Mouse (Mus musculus) hindbrain, embryonic 13.5 days (tissue): Measurements from ENCODE around the gene Sec24c. TPM values are rescaled to one million over a fixed set of nuclear protein-coding genes. Genes with fewer than 3 reads are reported as not detected.
"Not testable (repeated sequence)": the region's sequence is repeated elsewhere in the genome, so short reads cannot be mapped to it uniquely, and the experiment has no call there.

ENCODE experiments used
- ATAC-seq: fragments of 200-750 bp; cut with Nextera tagmentation; 2 replicates; pipeline ENCODE4 v1.8.0; 2017; ENCODE audit warnings: moderate TSS enrichment; ENCODE audit not compliant: low FRiP score
- H3K27ac ChIP-seq: fragments of 300-500 bp; sonication (generic); 2 replicates; pipeline ENCODE4 v1.5.1; 2015; ENCODE audit warnings: inconsistent platforms, mild to moderate bottlenecking, moderate library complexity
- H3K27me3 ChIP-seq: fragments of 300-500 bp; sonication (generic); 2 replicates; pipeline ENCODE4 v1.6.1; 2015; ENCODE audit warnings: mild to moderate bottlenecking, inconsistent platforms
- H3K36me3 ChIP-seq: fragments of 300-500 bp; sonication (generic); 2 replicates; pipeline ENCODE4 v1.6.1; 2015; ENCODE audit warnings: mild to moderate bottlenecking, inconsistent platforms
- H3K4me1 ChIP-seq: fragments of 300-500 bp; sonication (generic); replicated peaks from 2 replicates; pipeline ENCODE4 v1.6.1; 2015; ENCODE audit warnings: inconsistent platforms
- H3K4me2 ChIP-seq: fragments of 300-500 bp; sonication (generic); 2 replicates; pipeline ENCODE4 v1.6.1; 2015; ENCODE audit warnings: inconsistent platforms, mild to moderate bottlenecking, moderate library complexity
- H3K4me3 ChIP-seq: fragments of 300-500 bp; sonication (generic); 2 replicates; pipeline ENCODE4 v1.5.1; 2015; ENCODE audit warnings: mild to moderate bottlenecking, inconsistent platforms
- H3K9ac ChIP-seq: fragments of 300-500 bp; sonication (generic); 2 replicates; pipeline ENCODE4 v1.6.1; 2015; ENCODE audit warnings: mild to moderate bottlenecking, inconsistent platforms
- H3K9me3 ChIP-seq: fragments of 300-500 bp; sonication (generic); 2 replicates; pipeline ENCODE4 v1.6.1; 2016; ENCODE audit warnings: inconsistent platforms
- WGBS: fragments of 180-500 bp; shearing (Covaris S2); methylation state at CpG from one replicate; pipeline ENCODE4 v1.1.7; 2015; 5-methylcytosine and 5-hydroxymethylcytosine counted together
- polyA plus RNA-seq: library from polyadenylated mRNA; unstranded; fragments of >200 nt; fragmentation: Nextera tagmentation; extraction: Ambion mirVana; gene quantifications from 2 replicates; pipeline ENCODE4 v1.2.1, GENCODE M21; 2015

The Sec24c gene
- polyA plus RNA-seq: 89.8 and 90.0 TPM in 2 replicates

- ATAC-seq: peak; percentile 95
- no peaks in the 10 kb centered on the region for H3K9me3 ChIP-seq
- H3K4me2 ChIP-seq: peak within 1 kb of the TSS; percentile 95
- peak within 1 kb of the TSS; percentile 89 for H3K4me3 ChIP-seq
- peaks cover 18% of the 10 kb centered on the region for H3K27me3 ChIP-seq
- peak within 1 kb of the TSS; percentile 91 for H3K9ac ChIP-seq
- H3K27ac ChIP-seq: peak within 1 kb of the TSS; percentile 86
- H3K4me1 ChIP-seq: peaks cover 22% of the 10 kb centered on the region
- H3K36me3 ChIP-seq: peaks cover 33% of the 10 kb centered on the region
- WGBS: under 1% methylated on average over 43 of the region's 43 CpGs
Observed at GRCm38 (mm10) chr14:20674064-20674833, at the start of gene Sec24c. TSS of gene Sec24c (plus strand) at chr14:20674308.

- WGBS: 86% methylated on average over 2 of the region's 2 CpGs
- Histone ChIP-seq H3K4me3 (no peak overlapping the region), H3K27ac (no peak overlapping the region), H3K4me1 (no peaks in the 10 kb centered on the region), H3K27me3 (no peaks in the 10 kb centered on the region), H3K9me3 (no peaks in the 10 kb centered on the region), H3K9ac (no peak overlapping the region), H3K36me3 (no peaks in the 10 kb centered on the region; the same call in 1 of the 2 replicates), H3K4me2 (no peak overlapping the region)
- ATAC-seq: no peak
Observed at GRCm38 (mm10) chr14:20626447-20626846, 47.7 kb upstream of the Sec24c start.

DNA sequence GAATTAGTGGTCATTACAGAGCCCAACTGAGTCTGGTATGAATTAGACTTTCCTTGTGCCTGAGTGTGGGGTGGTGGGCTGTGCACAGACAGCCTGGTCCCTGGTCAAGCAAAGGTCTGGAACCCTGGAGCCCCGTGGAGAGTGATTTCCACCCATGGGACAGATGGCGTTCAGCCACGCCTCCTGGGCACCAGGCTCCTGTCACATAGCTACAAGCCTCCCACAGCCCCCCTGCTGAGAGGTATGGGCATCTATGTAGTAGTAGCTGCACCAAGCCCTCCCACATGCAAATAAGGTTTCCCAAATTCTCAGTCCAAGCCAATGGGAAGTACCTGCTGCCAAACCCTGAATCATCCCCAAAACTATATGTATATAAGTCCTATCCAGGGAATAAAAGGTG is 47.1 kb upstream of the Sec24c start:
- Histone ChIP-seq H3K9me3 (no peaks in the 10 kb centered on the region), H3K36me3 (no peaks in the 10 kb centered on the region; the same call in 1 of the 2 replicates), H3K9ac (no peak overlapping the region), H3K27me3 (no peaks in the 10 kb centered on the region), H3K27ac (no peak overlapping the region), H3K4me2 (no peak overlapping the region), H3K4me3 (no peak overlapping the region), H3K4me1 (no peaks in the 10 kb centered on the region)
- no peak for ATAC-seq
- 83% methylated on average over 3 of the region's 3 CpGs for WGBS

DNA sequence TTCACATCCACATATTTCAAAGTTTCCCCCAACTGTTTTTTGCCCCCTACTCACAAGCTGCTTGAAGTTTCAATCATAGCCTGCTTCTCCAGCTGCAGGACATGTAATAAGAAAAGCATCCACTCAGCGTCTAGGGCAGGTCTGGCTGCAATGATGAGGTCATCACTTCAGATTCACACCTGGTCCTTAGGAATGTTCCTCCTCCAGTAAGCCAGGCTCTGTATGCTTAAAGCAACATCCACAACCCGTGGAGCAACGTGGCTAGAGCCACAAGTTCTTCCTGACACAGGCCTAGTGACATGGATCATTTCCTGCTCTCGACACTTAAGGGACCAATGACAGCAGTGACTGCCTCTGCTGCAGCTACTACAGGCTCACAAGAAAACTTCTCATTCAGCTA is 42.9 kb upstream of the Sec24c start:
- Histone ChIP-seq H3K4me2 (no peak overlapping the region), H3K9me3 (no peaks in the 10 kb centered on the region), H3K27ac (no peak overlapping the region), H3K4me1 (no peaks in the 10 kb centered on the region), H3K27me3 (no peaks in the 10 kb centered on the region), H3K4me3 (no peak overlapping the region), H3K9ac (no peak overlapping the region), H3K36me3 (no peaks in the 10 kb centered on the region; the same call in 1 of the 2 replicates)
- 73% methylated on average over 4 of the region's 4 CpGs for WGBS
- no peak for ATAC-seq

GRCm38 (mm10) chr14:20635546-20635945 is 38.6 kb upstream of the Sec24c start:
- no peak for ATAC-seq
- WGBS: 95% methylated on average over 2 of the region's 2 CpGs
- Histone ChIP-seq H3K27ac (no peak overlapping the region), H3K36me3 (no peaks in the 10 kb centered on the region), H3K4me3 (no peak overlapping the region), H3K27me3 (no peaks in the 10 kb centered on the region), H3K4me1 (peaks cover 6% of the 10 kb centered on the region), H3K9ac (no peak overlapping the region), H3K9me3 (no peaks in the 10 kb centered on the region), H3K4me2 (no peak overlapping the region)

DNA sequence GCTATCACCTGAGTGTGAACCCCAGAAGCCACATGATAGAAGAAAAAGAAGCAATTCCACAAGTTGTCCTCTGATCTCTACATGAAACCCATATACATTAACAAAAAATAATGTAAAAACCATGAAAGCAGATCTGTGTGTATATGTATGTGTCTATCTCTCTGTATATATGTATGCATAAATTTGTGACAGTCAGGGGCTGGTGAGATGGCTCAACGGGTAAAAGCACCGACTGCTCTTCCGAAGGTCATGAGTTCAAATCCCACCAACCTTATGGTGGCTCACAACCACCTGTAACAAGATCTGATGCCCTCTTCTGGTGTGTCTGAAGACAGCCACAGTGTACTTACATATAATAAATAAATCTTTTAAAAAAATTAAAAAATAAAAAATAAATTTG is 37.1 kb upstream of the Sec24c start:
- H3K4me1 ChIP-seq: peaks cover 12% of the 10 kb centered on the region
- not testable (repeated sequence) for ATAC-seq, H3K4me2 ChIP-seq, H3K27ac ChIP-seq, H3K36me3 ChIP-seq, H3K27me3 ChIP-seq, H3K9ac ChIP-seq, H3K4me3 ChIP-seq, H3K9me3 ChIP-seq
- WGBS: 94% methylated on average over 3 of the region's 3 CpGs

DNA sequence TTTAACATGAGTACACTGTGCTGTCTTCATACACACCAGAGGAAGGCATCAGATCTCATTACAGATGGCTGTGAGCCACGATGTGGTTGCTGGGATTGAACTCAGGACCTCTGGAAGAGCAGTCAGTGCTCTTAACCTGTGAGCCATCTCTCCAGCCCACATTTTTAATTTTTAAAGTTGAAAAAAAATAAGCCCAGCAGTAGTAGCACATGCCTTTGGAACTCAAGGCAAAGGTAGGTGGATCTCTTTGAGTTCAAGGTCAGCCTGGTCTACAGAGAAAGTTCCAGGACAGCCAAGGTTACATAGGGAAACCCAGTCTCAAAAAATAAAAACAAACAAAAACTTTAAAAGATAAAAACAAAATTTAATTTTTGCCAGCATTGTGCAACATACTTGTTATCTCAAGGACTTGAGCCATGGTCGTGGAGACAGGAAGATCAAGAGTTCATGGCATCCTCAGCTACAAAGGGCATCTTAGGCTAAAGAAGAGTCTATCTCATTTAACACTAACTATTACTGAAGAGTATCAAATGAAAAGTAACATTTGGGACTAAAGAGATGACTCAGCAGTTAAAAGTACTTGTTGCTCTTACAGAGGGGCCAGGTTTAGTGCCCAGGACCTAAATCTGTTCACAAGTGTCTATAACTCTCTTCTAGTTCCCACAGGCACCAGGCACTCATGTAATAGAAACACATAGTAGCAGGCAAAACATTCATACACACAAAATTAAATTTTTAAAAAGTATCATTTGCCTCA is 36.1 kb upstream of the Sec24c start:
- Histone ChIP-seq H3K27ac (no peak overlapping the region), H3K9ac (no peak overlapping the region), H3K9me3 (no peaks in the 10 kb centered on the region), H3K4me1 (peaks cover 14% of the 10 kb centered on the region), H3K4me2 (no peak overlapping the region), H3K27me3 (no peaks in the 10 kb centered on the region), H3K4me3 (no peak overlapping the region), H3K36me3 (no peaks in the 10 kb centered on the region)
- no peak for ATAC-seq
- WGBS: 94% methylated on average over 2 of the region's 2 CpGs

GRCm38 (mm10) chr14:20638702-20639101 is 35.4 kb upstream of the Sec24c start:
- 91% methylated on average over 6 of the region's 6 CpGs for WGBS
- Histone ChIP-seq H3K9me3 (no peaks in the 10 kb centered on the region), H3K27me3 (no peaks in the 10 kb centered on the region), H3K4me1 (peaks cover 14% of the 10 kb centered on the region), H3K4me3 (no peak overlapping the region), H3K36me3 (no peaks in the 10 kb centered on the region), H3K4me2 (no peak overlapping the region), H3K9ac (no peak overlapping the region), H3K27ac (no peak overlapping the region)
- no peak for ATAC-seq

DNA sequence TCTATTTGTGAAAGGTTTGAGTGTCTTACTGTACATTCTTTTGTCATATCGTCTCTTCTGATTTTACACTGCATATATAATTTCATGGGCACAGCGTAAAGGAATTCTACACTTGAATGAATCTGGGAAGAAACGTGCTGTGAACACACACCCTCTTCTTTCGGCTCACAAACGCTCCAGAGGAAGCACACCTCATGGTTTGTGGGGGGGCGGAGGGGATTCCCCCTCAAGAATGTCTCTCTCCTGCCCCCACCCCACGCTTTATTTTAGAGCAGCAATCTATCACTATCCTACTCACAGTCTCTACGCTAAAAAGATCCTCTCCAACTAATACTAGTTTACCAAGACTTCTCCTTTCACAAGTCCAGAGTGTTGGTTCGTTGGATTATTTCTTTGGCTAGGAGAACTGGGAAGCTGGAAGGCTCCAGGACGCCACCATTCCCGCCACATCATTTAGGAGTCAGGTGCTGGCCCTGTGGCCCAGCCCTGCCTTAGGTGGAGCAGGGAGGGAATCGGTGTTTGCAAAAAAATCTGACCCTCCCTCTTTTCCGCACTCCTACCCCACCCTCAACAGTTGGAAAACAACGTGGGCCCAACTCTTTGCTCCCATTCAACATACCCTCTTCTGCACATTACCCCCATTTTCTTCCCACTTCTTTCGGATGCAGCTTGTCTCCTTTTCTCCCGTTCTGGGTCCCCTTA is 34.0 kb upstream of the Sec24c start:
- H3K36me3 ChIP-seq: no peaks in the 10 kb centered on the region
- H3K9ac ChIP-seq: peak overlapping the region; percentile 85
- peak overlapping the region; percentile 84 for H3K4me2 ChIP-seq
- WGBS: 2% methylated on average over 16 of the region's 16 CpGs
- no peaks in the 10 kb centered on the region for H3K9me3 ChIP-seq
- peaks cover 14% of the 10 kb centered on the region for H3K4me1 ChIP-seq
- peak overlapping the region; percentile 81 for H3K4me3 ChIP-seq
- H3K27me3 ChIP-seq: no peaks in the 10 kb centered on the region
- H3K27ac ChIP-seq: peak overlapping the region; percentile 94
- peak; percentile 76 for ATAC-seq

- Histone ChIP-seq H3K4me3 (peak within 1 kb of the TSS; percentile 81), H3K9me3 (no peaks in the 10 kb centered on the region), H3K4me1 (peaks cover 14% of the 10 kb centered on the region), H3K27me3 (no peaks in the 10 kb centered on the region), H3K4me2 (peak within 1 kb of the TSS; percentile 84), H3K27ac (peak within 1 kb of the TSS; percentile 94), H3K9ac (peak within 1 kb of the TSS; percentile 85), H3K36me3 (no peaks in the 10 kb centered on the region)
- under 1% methylated on average over 71 of the region's 73 CpGs for WGBS
- ATAC-seq: peak; percentile 96
Observed at GRCm38 (mm10) chr14:20640644-20641437, 33.3 kb upstream of the Sec24c start, which contains the start of gene Usp54. TSS of gene Usp54 (minus strand) at chr14:20641063.

DNA sequence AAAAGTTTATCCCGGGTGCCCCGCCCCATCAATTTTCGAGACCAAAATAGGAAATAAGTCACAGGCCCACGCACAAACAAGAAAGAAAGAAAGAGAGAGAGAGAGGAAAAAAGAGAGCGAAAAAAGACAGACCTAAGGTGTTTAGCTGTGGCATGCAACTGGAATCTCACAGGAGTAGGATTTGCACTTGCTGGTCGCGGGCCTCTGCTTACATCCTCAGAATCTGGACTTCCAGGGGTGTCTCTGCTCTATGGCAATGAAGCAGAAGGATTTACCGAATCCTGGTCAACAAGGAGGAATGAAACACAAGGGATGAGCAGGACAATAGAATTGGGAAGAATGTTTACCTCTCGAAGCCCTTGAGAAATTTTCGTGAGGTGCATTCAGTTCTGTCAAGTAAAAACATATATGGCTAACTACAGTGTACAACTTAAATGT is 32.7 kb upstream of the Sec24c start:
- Histone ChIP-seq H3K4me3 (peak overlapping the region; percentile 81), H3K27me3 (no peaks in the 10 kb centered on the region), H3K9ac (peak overlapping the region; percentile 85), H3K4me2 (peak overlapping the region; percentile 84), H3K9me3 (no peaks in the 10 kb centered on the region), H3K27ac (peak overlapping the region; percentile 94), H3K36me3 (no peaks in the 10 kb centered on the region), H3K4me1 (peaks cover 14% of the 10 kb centered on the region)
- ATAC-seq: no peak
- WGBS: 13% methylated on average over 10 of the region's 10 CpGs
